Mouse (Mus musculus): ENCODE data around the gene Gm39566. TPM values are rescaled to one million over a fixed set of nuclear protein-coding genes. Genes with fewer than 3 reads are reported as not detected.
A peak's percentile ranks its signal among the peaks of the same experiment; 100 is the strongest.

Gm39566 gene
- polyA plus RNA-seq, 1 experiment from 2014 or later, result not detected

GRCm38 (mm10) chr11:69765221-69766125 is 49.6 kb downstream of the Gm39566 start, which contains the start of gene Zbtb4:
TSS of gene Zbtb4 (plus strand) at chr11:69765912.
- H3K4me1 ChIP-seq (ENCODE audit: control insufficient read depth, insufficient read depth, low read length), result peaks cover 10% of the 10 kb centered on the region
- 15% methylated on average over 50 of the region's 55 CpGs for WGBS
- no peaks in the 10 kb centered on the region for H3K27me3 ChIP-seq (ENCODE audit: control insufficient read depth, insufficient read depth, low read length)
- H3K9ac ChIP-seq (ENCODE audit: low read length), result peak within 1 kb of the TSS; percentile 98
- H3K4me3 ChIP-seq (ENCODE audit: low read length), result peak within 1 kb of the TSS; percentile 95
- peak within 1 kb of the TSS; percentile 77 for H3K4me2 ChIP-seq (ENCODE audit: low read depth, low read length)
- peak within 1 kb of the TSS; percentile 93 for H3K27ac ChIP-seq (ENCODE audit: low read length)
- no peaks in the 10 kb centered on the region for H3K36me3 ChIP-seq (ENCODE audit: control insufficient read depth, insufficient read depth)
- peak; percentile 63 for ATAC-seq (replicated peaks; ENCODE audit: extremely low read depth, insufficient read depth, low FRiP score)
- no peaks in the 10 kb centered on the region for H3K9me3 ChIP-seq (replicated peaks; ENCODE audit: control insufficient read depth, low read length)

- ATAC-seq (replicated peaks; ENCODE audit: extremely low read depth, insufficient read depth, low FRiP score), result no peak
- H3K9ac ChIP-seq (ENCODE audit: low read length), result no peak overlapping the region
- H3K27ac ChIP-seq (ENCODE audit: low read length), result no peak overlapping the region
- H3K4me1 ChIP-seq (ENCODE audit: control insufficient read depth, insufficient read depth, low read length), result peaks cover 21% of the 10 kb centered on the region
- H3K27me3 ChIP-seq (ENCODE audit: control insufficient read depth, insufficient read depth, low read length), result no peaks in the 10 kb centered on the region
- no peak overlapping the region for H3K4me3 ChIP-seq (ENCODE audit: low read length)
- no peaks in the 10 kb centered on the region for H3K36me3 ChIP-seq (ENCODE audit: control insufficient read depth, insufficient read depth)
- 74% methylated on average over 7 of the region's 7 CpGs for WGBS
- no peaks in the 10 kb centered on the region for H3K9me3 ChIP-seq (replicated peaks; ENCODE audit: control insufficient read depth, low read length)
- no peak overlapping the region for H3K4me2 ChIP-seq (ENCODE audit: low read depth, low read length)
Measured at GRCm38 (mm10) chr11:69763551-69763950, 51.5 kb downstream of the Gm39566 start.

- no peak within 1 kb of the TSS for H3K27ac ChIP-seq (ENCODE audit: low read length)
- H3K9ac ChIP-seq (ENCODE audit: low read length), result no peak within 1 kb of the TSS
Measured at GRCm38 (mm10) chr11:69761868-69762267, 53.2 kb downstream of the Gm39566 start, which contains the start of gene Slc35g3. TSS of gene Slc35g3 (minus strand) at chr11:69761968.

More at GRCm38 (mm10) chr11:69761868-69762267, 53.2 kb downstream of the Gm39566 start, which contains the start of gene Slc35g3:
- peaks cover 27% of the 10 kb centered on the region for H3K4me1 ChIP-seq (ENCODE audit: control insufficient read depth, insufficient read depth, low read length)
- H3K27me3 ChIP-seq (ENCODE audit: control insufficient read depth, insufficient read depth, low read length), result no peaks in the 10 kb centered on the region
- WGBS, result 61% methylated on average over 1 of the region's 1 CpGs
- no peaks in the 10 kb centered on the region for H3K9me3 ChIP-seq (replicated peaks; ENCODE audit: control insufficient read depth, low read length)
- H3K4me2 ChIP-seq (ENCODE audit: low read depth, low read length), result no peak within 1 kb of the TSS
- no peak for ATAC-seq (replicated peaks; ENCODE audit: extremely low read depth, insufficient read depth, low FRiP score)
- no peak within 1 kb of the TSS for H3K4me3 ChIP-seq (ENCODE audit: low read length)
- H3K36me3 ChIP-seq (ENCODE audit: control insufficient read depth, insufficient read depth), result no peaks in the 10 kb centered on the region

Other genes starting within 250 kb of the Gm39566 start
- 15.1 and 16.5 TPM in 2 replicates for gene Wrap53, start 235.0 kb downstream of the Gm39566 start, polyA plus RNA-seq (2015; fragmentation: Nextera tagmentation; extraction: Ambion mirVana)
- 79.1 and 87.0 TPM in 2 replicates for gene Trp53, start 234.9 kb downstream of the Gm39566 start, polyA plus RNA-seq (2015; fragmentation: Nextera tagmentation; extraction: Ambion mirVana)
- 22.3 and 25.6 TPM in 2 replicates for gene Atp1b2, start 209.4 kb downstream of the Gm39566 start, polyA plus RNA-seq (2015; fragmentation: Nextera tagmentation; extraction: Ambion mirVana)
- gene Shbg, start 197.4 kb downstream of the Gm39566 start, polyA plus RNA-seq (2015; fragmentation: Nextera tagmentation; extraction: Ambion mirVana), result 0.20 TPM in 1 of 2 replicates, not detected in the other
- 13.0 and 13.8 TPM in 2 replicates for gene Sat2, start 193.3 kb downstream of the Gm39566 start, polyA plus RNA-seq (2015; fragmentation: Nextera tagmentation; extraction: Ambion mirVana)
- gene Fxr2, start 182.3 kb downstream of the Gm39566 start, polyA plus RNA-seq (2015; fragmentation: Nextera tagmentation; extraction: Ambion mirVana), result 22.1 and 25.4 TPM in 2 replicates
- gene Sox15, start 160.0 kb downstream of the Gm39566 start, polyA plus RNA-seq (2015; fragmentation: Nextera tagmentation; extraction: Ambion mirVana), result not detected in 2 replicates
- gene Mpdu1, start 152.7 kb downstream of the Gm39566 start, polyA plus RNA-seq (2015; fragmentation: Nextera tagmentation; extraction: Ambion mirVana), result 40.1 and 44.0 TPM in 2 replicates
- 10.0 and 12.3 TPM in 2 replicates for gene Cd68, start 149.1 kb downstream of the Gm39566 start, polyA plus RNA-seq (2015; fragmentation: Nextera tagmentation; extraction: Ambion mirVana)
- gene Eif4a1, start 142.9 kb downstream of the Gm39566 start, polyA plus RNA-seq (2015; fragmentation: Nextera tagmentation; extraction: Ambion mirVana), result 337 and 346 TPM in 2 replicates
- gene Senp3, start 133.2 kb downstream of the Gm39566 start, polyA plus RNA-seq (2015; fragmentation: Nextera tagmentation; extraction: Ambion mirVana), result 55.8 and 58.0 TPM in 2 replicates
- gene Tnfsf13, start 129.5 kb downstream of the Gm39566 start, polyA plus RNA-seq (2015; fragmentation: Nextera tagmentation; extraction: Ambion mirVana), result 0.45 and 0.85 TPM in 2 replicates
- gene Tnfsf12, start 119.4 kb downstream of the Gm39566 start, polyA plus RNA-seq (2015; fragmentation: Nextera tagmentation; extraction: Ambion mirVana), result 5.9 and 7.8 TPM in 2 replicates
- gene Tnfsfm13, start 119.2 kb downstream of the Gm39566 start, polyA plus RNA-seq (2015; fragmentation: Nextera tagmentation; extraction: Ambion mirVana), result 3.1 and 3.5 TPM in 2 replicates
- 13.8 and 16.9 TPM in 2 replicates for gene Polr2a, start 56.7 kb downstream of the Gm39566 start, polyA plus RNA-seq (2015; fragmentation: Nextera tagmentation; extraction: Ambion mirVana)
- gene Slc35g3, start 53.3 kb downstream of the Gm39566 start, polyA plus RNA-seq (2015; fragmentation: Nextera tagmentation; extraction: Ambion mirVana), result 0.16 and 0.18 TPM in 2 replicates
- 3.6 TPM in 2 replicates for gene Zbtb4, start 49.4 kb downstream of the Gm39566 start, polyA plus RNA-seq (2015; fragmentation: Nextera tagmentation; extraction: Ambion mirVana)
- 5.8 and 6.0 TPM in 2 replicates for gene Chrnb1, start 19.4 kb downstream of the Gm39566 start, polyA plus RNA-seq (2015; fragmentation: Nextera tagmentation; extraction: Ambion mirVana)
- 2.2 and 3.0 TPM in 2 replicates for gene Fgf11, start 13.4 kb downstream of the Gm39566 start, polyA plus RNA-seq (2015; fragmentation: Nextera tagmentation; extraction: Ambion mirVana)
- gene Tmem102, start 9.7 kb downstream of the Gm39566 start, polyA plus RNA-seq (2015; fragmentation: Nextera tagmentation; extraction: Ambion mirVana), result 3.1 TPM in 2 replicates
- gene Spem2, start 3.2 kb upstream of the Gm39566 start, polyA plus RNA-seq (2015; fragmentation: Nextera tagmentation; extraction: Ambion mirVana), result not detected in 2 replicates
- not detected in 2 replicates for gene Spem1, start 6.9 kb upstream of the Gm39566 start, polyA plus RNA-seq (2015; fragmentation: Nextera tagmentation; extraction: Ambion mirVana)
- 1.6 and 2.0 TPM in 2 replicates for gene Nlgn2, start 22.5 kb upstream of the Gm39566 start, polyA plus RNA-seq (2015; fragmentation: Nextera tagmentation; extraction: Ambion mirVana)
- 258 and 323 TPM in 2 replicates for gene Tmem256, start 23.2 kb upstream of the Gm39566 start, polyA plus RNA-seq (2015; fragmentation: Nextera tagmentation; extraction: Ambion mirVana)
- 72.1 and 74.9 TPM in 2 replicates for gene Plscr3, start 31.1 kb upstream of the Gm39566 start, polyA plus RNA-seq (2015; fragmentation: Nextera tagmentation; extraction: Ambion mirVana)
- 0.26 and 0.90 TPM in 2 replicates for gene Tnk1, start 43.4 kb upstream of the Gm39566 start, polyA plus RNA-seq (2015; fragmentation: Nextera tagmentation; extraction: Ambion mirVana)
- not detected in 2 replicates for gene Tmem95, start 62.7 kb upstream of the Gm39566 start, polyA plus RNA-seq (2015; fragmentation: Nextera tagmentation; extraction: Ambion mirVana)
- 3.9 and 4.3 TPM in 2 replicates for gene Kctd11, start 66.1 kb upstream of the Gm39566 start, polyA plus RNA-seq (2015; fragmentation: Nextera tagmentation; extraction: Ambion mirVana)
- 10.8 and 19.9 TPM in 2 replicates for gene Acap1, start 80.2 kb upstream of the Gm39566 start, polyA plus RNA-seq (2015; fragmentation: Nextera tagmentation; extraction: Ambion mirVana)
- 4.1 and 4.4 TPM in 2 replicates for gene 2810408A11Rik, start 85.7 kb upstream of the Gm39566 start, polyA plus RNA-seq (2015; fragmentation: Nextera tagmentation; extraction: Ambion mirVana)
- gene Neurl4, start 85.8 kb upstream of the Gm39566 start, polyA plus RNA-seq (2015; fragmentation: Nextera tagmentation; extraction: Ambion mirVana), result 7.4 and 8.7 TPM in 2 replicates
- gene Gps2, start 98.6 kb upstream of the Gm39566 start, polyA plus RNA-seq (2015; fragmentation: Nextera tagmentation; extraction: Ambion mirVana), result 50.1 and 51.2 TPM in 2 replicates
- gene Eif5a, start 106.7 kb upstream of the Gm39566 start, polyA plus RNA-seq (2015; fragmentation: Nextera tagmentation; extraction: Ambion mirVana), result 1,137 and 1,317 TPM in 2 replicates
- gene Ybx2, start 120.5 kb upstream of the Gm39566 start, polyA plus RNA-seq (2015; fragmentation: Nextera tagmentation; extraction: Ambion mirVana), result 5.3 and 7.3 TPM in 2 replicates
- 56.1 and 58.4 TPM in 2 replicates for gene Slc2a4, start 132.9 kb upstream of the Gm39566 start, polyA plus RNA-seq (2015; fragmentation: Nextera tagmentation; extraction: Ambion mirVana)
- 7.5 and 14.4 TPM in 2 replicates for gene Cldn7, start 149.5 kb upstream of the Gm39566 start, polyA plus RNA-seq (2015; fragmentation: Nextera tagmentation; extraction: Ambion mirVana)
- 23.9 and 25.0 TPM in 2 replicates for gene Ctdnep1, start 165.9 kb upstream of the Gm39566 start, polyA plus RNA-seq (2015; fragmentation: Nextera tagmentation; extraction: Ambion mirVana)
- gene Elp5, start 167.2 kb upstream of the Gm39566 start, polyA plus RNA-seq (2015; fragmentation: Nextera tagmentation; extraction: Ambion mirVana), result 111 and 116 TPM in 2 replicates
- gene Gabarap, start 175.8 kb upstream of the Gm39566 start, polyA plus RNA-seq (2015; fragmentation: Nextera tagmentation; extraction: Ambion mirVana), result 421 and 428 TPM in 2 replicates
- 42.0 and 43.9 TPM in 2 replicates for gene Phf23, start 180.5 kb upstream of the Gm39566 start, polyA plus RNA-seq (2015; fragmentation: Nextera tagmentation; extraction: Ambion mirVana)
- 17.1 and 19.2 TPM in 2 replicates for gene Dvl2, start 185.3 kb upstream of the Gm39566 start, polyA plus RNA-seq (2015; fragmentation: Nextera tagmentation; extraction: Ambion mirVana)
- 276 and 298 TPM in 2 replicates for gene Acadvl, start 200.1 kb upstream of the Gm39566 start, polyA plus RNA-seq (2015; fragmentation: Nextera tagmentation; extraction: Ambion mirVana)
- 4.6 and 4.7 TPM in 2 replicates for gene Dlg4, start 201.6 kb upstream of the Gm39566 start, polyA plus RNA-seq (2015; fragmentation: Nextera tagmentation; extraction: Ambion mirVana)
- gene Asgr1, start 238.8 kb upstream of the Gm39566 start, polyA plus RNA-seq (2015; fragmentation: Nextera tagmentation; extraction: Ambion mirVana), result not detected in 2 replicates